Comparison of ENCODE assay signal across 20 mouse cellular contexts in the genomic region with DNA sequence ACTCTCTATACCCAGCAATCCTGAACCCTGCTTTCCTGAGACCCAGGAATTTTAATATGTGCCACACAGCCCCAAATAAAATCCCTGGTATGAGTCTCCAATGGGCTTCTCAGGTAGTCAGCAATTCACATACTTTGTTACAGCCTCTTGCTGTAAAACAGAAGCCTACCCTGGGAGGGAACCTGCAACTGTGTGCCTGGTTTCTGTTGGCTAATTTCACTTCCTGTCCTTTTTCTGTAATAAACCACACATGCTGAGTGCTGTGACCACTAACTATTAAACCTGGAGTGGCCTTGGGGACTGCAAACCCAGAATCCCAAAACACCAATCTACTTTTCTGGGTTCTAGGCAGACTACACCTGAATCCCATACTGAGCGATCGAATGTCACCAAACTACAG. TPM values are rescaled to one million over a fixed set of nuclear protein-coding genes. Genes with fewer than 3 reads are reported as not detected.
"Had no signal": no experiment of that assay in that cellular context is flagged by ENCODE, and none has a peak within 500 bp of the region (broad histone marks: within the 10 kb centered on the region; RNA-seq: fewer than 3 reads in every experiment).

No protein-coding gene starts in this region.

- H3K27me3 ChIP-seq: kidney, embryonic 15.5 days; liver, embryonic 13.5 days; neural tube, embryonic 13.5 days had no signal

- H3K4me1 ChIP-seq: kidney, embryonic 15.5 days; liver, embryonic 13.5 days; neural tube, embryonic 13.5 days had no signal

- ATAC-seq: intestine, postnatal 0 days had no signal

- H3K27ac ChIP-seq: kidney, embryonic 15.5 days; layer of hippocampus, adult 2 months; left cerebral cortex, adult 2 months; liver, embryonic 13.5 days; macrophage; neural tube, embryonic 13.5 days had no signal

- H3K9me3 ChIP-seq: kidney, embryonic 15.5 days; liver, embryonic 13.5 days; neural tube, embryonic 13.5 days had no signal

- H3K4me3 ChIP-seq: kidney, embryonic 15.5 days; layer of hippocampus, adult 2 months; left cerebral cortex, adult 2 months; liver, embryonic 13.5 days; myocyte; neural tube, embryonic 13.5 days had no signal

- H3K9ac ChIP-seq: kidney, embryonic 15.5 days; liver, embryonic 13.5 days; neural tube, embryonic 13.5 days had no signal

- DNase-seq: kidney, adult 2 months; kidney, postnatal 14 days; layer of hippocampus, adult 9-11 months; liver, embryonic 13.5 days; lung, adult 2 months; lung, postnatal 14 days; midbrain, embryonic 14.5 days; thymus, adult 18-20 months; thymus, postnatal 36 days had no signal

- H3K4me2 ChIP-seq: kidney, embryonic 15.5 days; liver, embryonic 13.5 days; midbrain, embryonic 11.5 days; neural tube, embryonic 13.5 days had no signal

RNA-seq across cellular contexts. Expression of a gene that starts 18.3 kb away (rescaled TPM):
- total RNA-seq: layer of hippocampus, adult 2 months; layer of hippocampus, postnatal 25 days; left cerebral cortex, adult 2 months; left cerebral cortex, postnatal 10 days; left cerebral cortex, postnatal 36 days had no signal
- polyA plus RNA-seq: myocyte; neural tube, embryonic 13.5 days had no signal
